Mouse (Mus musculus): Measurements from ENCODE around the gene Smbd1. TPM values are rescaled to one million over a fixed set of nuclear protein-coding genes. Genes with fewer than 3 reads are reported as not detected.

The Smbd1 gene
- polyA plus RNA-seq, 1 experiment = not detected

DNA sequence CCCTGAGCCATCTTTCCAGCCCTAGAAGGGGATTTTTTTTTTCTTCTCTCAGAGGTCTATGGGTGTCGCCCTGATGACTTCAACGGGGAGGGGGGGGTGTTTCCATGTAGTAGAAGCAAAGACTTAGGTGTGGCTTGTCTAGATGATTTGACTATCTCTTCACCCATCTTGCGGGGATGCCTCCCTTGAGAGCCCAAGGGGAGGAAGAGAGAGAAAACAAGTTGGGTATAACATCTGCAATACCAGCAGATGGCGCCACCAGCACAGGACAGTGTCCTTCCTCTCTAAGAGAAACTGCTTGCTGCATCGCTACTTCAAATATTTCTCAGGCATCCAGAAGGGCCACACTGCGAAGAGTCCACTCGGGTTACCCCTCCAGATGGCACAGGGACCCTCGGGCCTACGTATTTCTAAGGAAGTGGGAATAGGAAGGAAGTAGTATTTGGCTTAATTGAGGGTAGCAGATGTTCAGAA lies 2.6 kb upstream of the Smbd1 start:
- TF ChIP-seq E2F4 (IDR thresholded peaks at IDR 0.05; ENCODE audit: insufficient read depth) (no peak), POLR2AphosphoS2 (IDR thresholded peaks at IDR 0.05; ENCODE audit: insufficient read length, low read depth) (no peak), MAX (IDR thresholded peaks at IDR 0.05; ENCODE audit: low read depth) (no peak)
- Histone ChIP-seq H3ac (ENCODE audit: control insufficient read depth, insufficient read length) (no peak overlapping the region), H3K27me3 (ENCODE audit: control insufficient read depth, insufficient read depth, insufficient read length) (no peaks in the 10 kb centered on the region), H3K36me3 (ENCODE audit: control insufficient read depth, insufficient read depth) (no peaks in the 10 kb centered on the region), H3K79me2 (ENCODE audit: control insufficient read depth, insufficient read depth) (no peaks in the 10 kb centered on the region), H3K4me3 (no peak overlapping the region), H3K4me2 (ENCODE audit: low read depth) (peak overlapping the region; percentile 77)

DNA sequence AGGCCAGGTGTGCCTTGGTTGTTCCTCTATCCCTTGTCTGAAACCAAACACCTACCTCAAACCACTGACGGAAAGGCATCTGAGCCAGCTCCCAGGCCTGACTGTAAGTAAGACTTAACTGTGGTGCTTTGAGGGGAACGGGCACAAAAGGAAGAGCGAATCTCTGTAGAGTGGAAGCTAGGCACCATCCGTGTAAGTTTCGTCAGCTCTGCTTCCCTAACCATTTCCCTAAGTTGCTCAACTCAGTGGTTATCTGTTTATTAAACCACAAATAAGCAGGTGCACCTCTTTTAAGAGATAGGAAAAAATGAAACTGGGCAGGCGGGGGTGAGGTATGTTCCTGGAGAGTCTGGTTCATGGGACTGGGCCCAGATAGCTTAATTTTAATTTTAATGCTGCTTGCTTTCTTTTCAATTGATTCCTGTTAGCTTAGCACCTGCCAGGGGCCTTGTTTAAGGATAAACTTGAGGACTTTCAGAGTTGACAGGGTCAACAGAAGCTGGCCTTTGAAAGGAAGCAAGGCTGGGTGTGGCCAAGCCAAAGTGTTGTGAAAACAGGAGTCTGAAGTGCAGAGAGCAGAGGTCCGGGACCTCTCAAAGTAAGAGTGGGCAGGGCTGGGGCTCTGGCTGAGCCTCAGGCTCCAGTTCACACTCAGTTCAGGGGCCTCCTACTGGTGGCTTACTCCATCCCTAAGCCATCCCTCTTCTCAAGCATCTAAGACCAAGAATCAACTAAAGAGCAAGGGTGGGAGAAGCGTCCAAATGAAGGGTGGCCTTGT lies 2.7 kb downstream of the Smbd1 start:
- H3ac ChIP-seq (ENCODE audit: control insufficient read depth, insufficient read length) = no peak overlapping the region
- H3K4me2 ChIP-seq (ENCODE audit: low read depth) = no peak overlapping the region
- no peaks in the 10 kb centered on the region for H3K27me3 ChIP-seq (ENCODE audit: control insufficient read depth, insufficient read depth, insufficient read length)
- H3K36me3 ChIP-seq (ENCODE audit: control insufficient read depth, insufficient read depth) = no peaks in the 10 kb centered on the region
- TF ChIP-seq MYOD1 (IDR thresholded peaks at IDR 0.05; ENCODE audit: control insufficient read depth in 1 of 3, insufficient read length in 2 of 3, low read depth in 2 of 3) (no peak), CEBPB (IDR thresholded peaks at IDR 0.05; ENCODE audit: insufficient read depth, poor library complexity, severe bottlenecking) (no peak), TCF3 (IDR thresholded peaks at IDR 0.05; ENCODE audit: insufficient read length, low read depth) (no peak)
- H3K79me2 ChIP-seq (ENCODE audit: control insufficient read depth, insufficient read depth) = no peaks in the 10 kb centered on the region
- no peak overlapping the region for H3K4me3 ChIP-seq

DNA sequence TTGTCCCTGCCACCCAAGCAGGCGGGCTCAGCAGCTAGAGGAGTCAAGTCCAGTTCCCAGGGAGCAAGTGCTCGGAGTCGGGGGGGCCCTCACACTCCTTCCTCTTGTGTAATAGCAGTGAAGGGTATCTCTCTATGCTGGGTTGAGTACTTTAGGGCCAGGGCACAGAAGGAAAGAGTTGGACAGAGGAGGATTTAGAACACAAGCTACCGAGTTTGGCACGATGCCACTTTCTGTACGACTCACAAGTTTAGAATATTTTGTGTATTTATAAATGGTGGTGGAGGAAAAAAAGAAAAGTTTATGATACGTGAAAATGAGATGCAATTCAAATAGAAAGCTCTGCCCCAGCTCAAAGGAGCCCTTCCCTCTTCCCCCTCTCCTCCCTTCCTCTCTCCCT lies 5.1 kb downstream of the Smbd1 start:
- Histone ChIP-seq H3K27me3 (ENCODE audit: control insufficient read depth, insufficient read depth, insufficient read length) (no peaks in the 10 kb centered on the region), H3K4me2 (ENCODE audit: low read depth) (no peak overlapping the region), H3K4me3 (no peak overlapping the region), H3K79me2 (ENCODE audit: control insufficient read depth, insufficient read depth) (no peaks in the 10 kb centered on the region), H3K36me3 (ENCODE audit: control insufficient read depth, insufficient read depth) (no peaks in the 10 kb centered on the region), H3ac (ENCODE audit: control insufficient read depth, insufficient read length) (no peak overlapping the region)
- TF ChIP-seq USF1 (IDR thresholded peaks at IDR 0.05; ENCODE audit: low read depth) (no peak), TCF12 (IDR thresholded peaks at IDR 0.05; ENCODE audit: insufficient read depth, poor library complexity, severe bottlenecking) (no peak), POLR2A (IDR thresholded peaks at IDR 0.05; ENCODE audit: insufficient read length, low read depth) (no peak), TCF3 (IDR thresholded peaks at IDR 0.05; ENCODE audit: insufficient read length, low read depth) (no peak), MYOG (IDR thresholded peaks at IDR 0.05; ENCODE audit: control insufficient read depth in 1 of 3, insufficient read depth in 1 of 3, insufficient read length in 2 of 3, low read depth in 2 of 3) (no peak), MAX (IDR thresholded peaks at IDR 0.05; ENCODE audit: low read depth) (no peak), SRF (IDR thresholded peaks at IDR 0.05; ENCODE audit: control insufficient read depth, insufficient read length, low read depth) (no peak), CEBPB (IDR thresholded peaks at IDR 0.05; ENCODE audit: insufficient read depth, poor library complexity, severe bottlenecking) (no peak), POLR2AphosphoS2 (IDR thresholded peaks at IDR 0.05; ENCODE audit: insufficient read length, low read depth) (no peak), REST (IDR thresholded peaks at IDR 0.05; ENCODE audit: insufficient read depth, insufficient read length) (no peak), MYOD1 (IDR thresholded peaks at IDR 0.05; ENCODE audit: control insufficient read depth in 1 of 3, insufficient read length in 2 of 3, low read depth in 2 of 3) (no peak), E2F4 (IDR thresholded peaks at IDR 0.05; ENCODE audit: insufficient read depth) (no peak)

DNA sequence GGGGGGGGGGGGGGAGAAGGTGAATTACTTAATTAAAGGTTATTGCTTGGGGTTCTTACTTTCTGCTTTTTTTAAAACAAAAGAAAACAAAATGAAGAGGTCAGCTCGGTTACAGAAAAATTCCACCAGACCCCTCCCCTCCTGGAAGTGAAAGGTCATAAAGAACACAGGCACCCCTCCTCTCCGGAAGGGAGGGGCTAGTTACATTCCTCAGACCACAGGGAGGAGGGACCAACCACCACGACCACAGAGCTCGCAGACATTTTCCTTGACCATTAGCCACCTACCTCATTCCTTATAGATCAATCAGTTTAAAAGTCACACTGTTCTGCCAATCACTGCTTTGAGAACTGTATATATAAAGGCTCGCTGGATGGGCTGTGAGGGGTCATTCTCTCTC lies 6.4 kb downstream of the Smbd1 start:
- Histone ChIP-seq H3K79me2 (ENCODE audit: control insufficient read depth, insufficient read depth) (no peaks in the 10 kb centered on the region), H3K36me3 (ENCODE audit: control insufficient read depth, insufficient read depth) (no peaks in the 10 kb centered on the region), H3K4me3 (no peak overlapping the region), H3K4me2 (ENCODE audit: low read depth) (peak overlapping the region; percentile 44), H3K27me3 (ENCODE audit: control insufficient read depth, insufficient read depth, insufficient read length) (no peaks in the 10 kb centered on the region), H3ac (ENCODE audit: control insufficient read depth, insufficient read length) (no peak overlapping the region)
- no peak for TF ChIP-seq TCF3 (IDR thresholded peaks at IDR 0.05; ENCODE audit: insufficient read length, low read depth)
- TF ChIP-seq REST (IDR thresholded peaks at IDR 0.05; ENCODE audit: insufficient read depth, insufficient read length) = no peak
- TF ChIP-seq TCF12 (IDR thresholded peaks at IDR 0.05; ENCODE audit: insufficient read depth, poor library complexity, severe bottlenecking) = no peak
- TF ChIP-seq MYOG (IDR thresholded peaks at IDR 0.05; ENCODE audit: control insufficient read depth in 1 of 3, insufficient read depth in 1 of 3, insufficient read length in 2 of 3, low read depth in 2 of 3) = no peak
- no peak for TF ChIP-seq MAX (IDR thresholded peaks at IDR 0.05; ENCODE audit: low read depth)
- TF ChIP-seq MYOD1 (IDR thresholded peaks at IDR 0.05; ENCODE audit: control insufficient read depth in 1 of 3, insufficient read length in 2 of 3, low read depth in 2 of 3) = no peak
- no peak for TF ChIP-seq USF1 (IDR thresholded peaks at IDR 0.05; ENCODE audit: low read depth)
- TF ChIP-seq SRF (IDR thresholded peaks at IDR 0.05; ENCODE audit: control insufficient read depth, insufficient read length, low read depth) = no peak
- TF ChIP-seq E2F4 (IDR thresholded peaks at IDR 0.05; ENCODE audit: insufficient read depth) = no peak
- TF ChIP-seq POLR2AphosphoS2 (IDR thresholded peaks at IDR 0.05; ENCODE audit: insufficient read length, low read depth) = no peak
- TF ChIP-seq POLR2A (IDR thresholded peaks at IDR 0.05; ENCODE audit: insufficient read length, low read depth) = no peak
- TF ChIP-seq CEBPB (IDR thresholded peaks at IDR 0.05; ENCODE audit: insufficient read depth, poor library complexity, severe bottlenecking) = no peak

DNA sequence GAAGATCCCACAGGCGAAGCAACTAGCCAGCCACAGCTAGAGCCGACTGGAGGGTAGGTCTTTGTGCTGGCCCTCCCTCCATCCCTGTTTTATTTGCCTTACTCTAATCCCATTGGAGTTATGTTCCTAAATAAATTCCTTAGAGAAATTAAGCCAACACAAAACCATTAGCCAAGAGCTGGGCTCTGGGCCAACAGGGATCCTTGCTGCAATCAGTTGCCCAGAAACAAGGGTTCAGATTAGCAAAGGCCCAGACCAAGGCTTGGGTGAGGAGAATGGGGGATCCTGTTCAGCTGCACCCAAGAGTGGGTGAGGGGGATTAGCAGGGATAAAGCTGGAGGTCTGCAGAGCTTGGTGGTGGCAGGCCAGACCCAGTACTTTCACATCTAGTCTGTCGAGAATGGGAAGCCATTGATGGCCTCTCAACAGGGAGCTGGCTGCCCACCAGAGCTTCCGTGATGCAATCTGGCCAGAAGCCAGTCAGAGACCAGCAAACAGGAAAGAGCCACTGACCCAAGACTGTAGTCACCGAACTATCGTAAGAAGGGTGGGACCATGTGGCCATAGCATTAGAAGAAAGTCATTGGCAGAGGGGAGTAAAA lies 6.9 kb downstream of the Smbd1 start:
- TF ChIP-seq CEBPB (IDR thresholded peaks at IDR 0.05; ENCODE audit: insufficient read depth, poor library complexity, severe bottlenecking) (peak; percentile 19; the same call in 1 of the 2 replicates), USF1 (IDR thresholded peaks at IDR 0.05; ENCODE audit: low read depth) (no peak)
- Histone ChIP-seq H3K27me3 (ENCODE audit: control insufficient read depth, insufficient read depth, insufficient read length) (no peaks in the 10 kb centered on the region), H3K4me2 (ENCODE audit: low read depth) (peak overlapping the region; percentile 44), H3K79me2 (ENCODE audit: control insufficient read depth, insufficient read depth) (no peaks in the 10 kb centered on the region), H3ac (ENCODE audit: control insufficient read depth, insufficient read length) (no peak overlapping the region), H3K4me3 (no peak overlapping the region), H3K36me3 (ENCODE audit: control insufficient read depth, insufficient read depth) (no peaks in the 10 kb centered on the region)

Measured in myocyte (in vitro differentiated cells).